Mouse (Mus musculus) lung, postnatal 36 days (tissue): ENCODE data around the gene Fcgrt.

Experiments
- DNase-seq: peaks from one replicate; pipeline ENCODE4 v3.0.0; 2022; ENCODE audit warnings: mixed read lengths

Fcgrt gene

DNA sequence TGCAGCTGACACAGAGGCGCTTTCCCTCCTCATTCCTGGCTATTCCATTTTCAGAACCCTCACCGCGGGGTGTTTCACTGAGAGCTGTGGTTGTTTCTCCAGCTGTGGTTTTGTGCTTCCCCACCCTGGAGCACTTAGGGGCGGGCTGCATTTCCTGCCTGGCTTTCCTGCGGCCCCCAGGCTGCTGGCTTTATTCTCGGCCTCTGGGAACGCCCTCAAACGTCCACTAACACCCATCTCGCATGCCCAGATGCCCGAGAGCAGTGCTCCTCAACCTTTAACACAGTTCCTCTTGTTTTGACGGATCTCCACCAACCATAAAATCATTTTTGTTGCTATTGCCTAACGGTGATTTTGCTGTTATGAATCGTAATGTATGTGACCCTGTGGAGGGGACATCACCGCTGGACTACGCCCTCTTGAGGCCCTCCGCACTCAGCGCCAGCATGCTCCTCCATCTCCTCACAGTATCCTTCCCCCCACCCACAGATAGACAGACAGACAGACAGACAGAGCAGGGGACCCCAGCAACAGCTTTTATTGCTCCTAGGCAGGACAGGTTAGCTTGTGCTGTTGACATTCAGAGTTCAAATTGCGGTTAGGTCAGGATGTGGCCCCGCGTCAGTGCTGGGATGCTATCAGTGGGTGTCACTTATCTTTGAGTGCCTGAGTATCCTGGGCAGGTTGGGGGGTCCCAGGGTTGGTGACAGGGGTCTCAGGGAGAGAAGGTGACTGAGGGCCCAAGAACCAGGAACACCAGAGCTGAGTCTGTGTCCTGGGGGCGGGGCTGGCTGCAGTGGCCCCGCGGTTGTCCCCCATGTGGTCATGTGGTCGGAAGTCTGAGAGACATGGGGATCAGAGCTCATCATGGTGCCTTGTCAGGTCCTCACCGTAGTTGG, 21.0 kb downstream of the Fcgrt start:
- peak; percentile 76 for DNase-seq

DNA sequence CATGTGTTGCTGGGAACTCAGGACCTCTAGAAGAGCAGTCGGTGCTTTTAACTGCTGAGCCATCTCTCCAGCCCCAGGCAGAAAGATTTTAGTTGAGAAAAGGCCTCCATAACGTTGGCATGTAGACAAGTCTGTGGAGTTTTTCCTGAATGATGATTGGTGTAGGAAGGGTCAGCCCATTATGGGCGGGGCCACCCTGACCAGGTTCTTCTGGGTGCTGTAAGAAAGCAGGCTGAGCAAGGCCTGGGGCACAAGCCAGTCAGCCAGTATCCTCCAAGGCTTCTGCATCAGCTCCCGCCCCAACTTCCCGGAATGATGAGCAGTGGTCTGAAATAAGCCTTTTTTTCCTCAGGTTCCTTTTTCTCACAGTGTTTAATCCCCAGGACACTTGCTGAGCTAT, 22.6 kb downstream of the Fcgrt start:
- no peak for DNase-seq

DNA sequence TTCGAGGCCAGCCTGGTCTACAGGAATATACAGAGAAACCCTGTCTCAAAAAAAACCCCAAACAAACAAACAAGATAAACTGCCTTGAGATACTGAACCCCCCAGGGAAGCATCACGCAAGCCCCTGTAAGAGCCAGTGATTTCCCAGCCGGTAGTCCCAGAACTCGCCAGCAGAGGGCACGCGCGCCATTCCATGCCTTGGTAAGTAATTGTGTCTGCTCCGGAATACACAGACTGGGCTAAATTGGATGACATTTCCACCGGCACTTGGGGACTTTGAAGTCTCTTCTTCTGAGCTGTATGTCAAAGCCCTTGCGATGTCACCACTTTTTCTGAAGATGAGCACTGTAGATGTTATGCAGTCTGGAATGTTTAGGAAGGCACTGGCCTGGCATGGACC, 23.8 kb downstream of the Fcgrt start:
- peak; percentile 97 for DNase-seq

DNA sequence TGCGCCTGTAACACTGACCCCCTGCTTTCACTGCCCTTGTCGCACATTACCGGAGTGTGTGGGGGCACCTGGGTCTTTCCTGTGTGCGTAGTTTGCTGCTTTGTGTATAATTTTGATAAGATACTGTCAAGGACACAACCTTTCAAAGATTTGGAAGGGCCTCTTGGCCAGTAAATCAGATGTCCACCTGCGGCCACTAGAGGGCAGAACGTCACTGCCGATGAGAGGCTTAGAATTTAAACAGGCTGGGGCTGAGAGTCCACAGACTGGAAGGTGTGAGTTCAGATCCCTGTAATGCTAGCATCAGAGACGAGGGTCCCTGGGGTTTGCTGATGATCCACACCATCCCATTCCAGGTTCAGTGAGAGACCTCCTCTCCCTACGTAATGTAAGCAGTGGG, 25.1 kb downstream of the Fcgrt start:
- DNase-seq, result peak; percentile 88

DNA sequence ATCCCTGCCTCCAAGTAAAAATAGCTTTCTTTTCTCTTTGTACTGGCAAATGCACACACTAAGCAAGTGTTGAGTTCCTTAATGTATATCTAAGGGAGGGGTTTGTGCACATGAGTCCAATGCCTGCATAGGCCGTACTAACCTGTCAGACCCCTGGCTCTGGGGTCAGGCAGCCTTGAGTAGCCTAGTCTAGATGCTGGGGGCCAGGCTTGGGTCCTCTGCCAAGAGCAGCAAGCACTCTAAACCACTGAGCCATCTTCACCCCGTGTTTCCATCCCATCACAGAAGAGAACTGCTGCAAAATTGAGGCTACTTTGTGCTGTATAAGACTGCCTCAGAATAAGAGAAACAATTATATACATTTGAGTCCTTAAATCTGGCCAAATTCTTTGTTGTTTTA, 25.8 kb downstream of the Fcgrt start:
- DNase-seq, result no peak

DNA sequence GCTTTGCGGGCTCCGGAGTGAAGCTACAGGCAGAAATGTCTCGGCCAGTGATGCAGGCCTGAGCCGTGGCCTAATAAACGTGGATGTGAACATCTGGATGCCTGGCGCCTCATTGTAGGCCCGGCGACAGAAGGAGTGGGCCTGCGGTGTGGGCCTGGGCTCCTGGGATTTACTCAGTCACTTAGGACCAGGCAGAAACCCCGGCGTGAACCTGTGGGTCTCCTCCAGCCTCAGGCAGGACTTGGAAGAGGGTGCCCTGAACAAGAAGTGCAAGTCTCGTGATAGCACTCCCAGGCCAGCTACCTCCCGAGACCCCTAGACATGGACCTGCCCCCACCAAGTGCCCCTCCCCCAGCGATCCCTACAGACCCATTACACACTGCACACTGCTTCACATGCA, 26.3 kb downstream of the Fcgrt start:
- DNase-seq, result no peak

DNA sequence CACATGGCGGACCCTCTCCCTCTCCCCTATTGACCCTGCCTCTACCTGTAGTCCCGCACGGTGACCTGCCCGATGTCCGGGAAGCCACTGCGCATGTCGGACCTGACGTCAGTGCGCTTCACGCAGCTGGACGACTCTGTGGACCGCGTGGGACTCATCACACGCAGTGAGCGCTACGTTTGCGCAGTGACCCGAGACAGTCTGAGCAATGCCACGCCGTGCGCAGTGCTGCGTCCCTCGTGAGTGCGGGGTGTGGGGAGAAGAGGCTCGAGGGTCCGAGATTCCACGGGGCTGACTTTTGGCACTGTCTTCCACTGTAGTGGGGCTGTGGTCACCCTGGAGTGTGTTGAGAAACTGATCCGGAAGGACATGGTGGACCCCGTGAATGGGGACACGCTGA, 27.1 kb downstream of the Fcgrt start:
- DNase-seq, result no peak

DNA sequence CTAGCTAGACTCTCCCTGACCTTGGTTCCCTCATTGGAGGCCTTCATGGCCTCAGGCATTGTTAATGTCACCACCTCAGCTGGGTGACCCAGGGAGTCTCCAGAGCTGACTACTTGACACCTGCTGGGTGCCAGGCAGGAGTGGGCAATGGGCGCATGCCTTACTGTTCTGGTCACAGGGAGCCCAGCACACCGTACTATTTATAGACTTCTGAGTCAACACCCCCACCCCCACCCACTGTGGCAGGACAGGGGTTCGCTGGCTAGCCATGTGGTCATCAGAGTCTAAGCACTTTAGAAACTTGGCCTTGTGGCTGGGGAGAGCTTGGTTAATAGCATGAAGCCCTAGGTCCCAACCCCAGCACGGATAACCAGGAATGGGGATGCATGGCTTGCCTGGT, 28.2 kb downstream of the Fcgrt start:
- no peak for DNase-seq

DNA sequence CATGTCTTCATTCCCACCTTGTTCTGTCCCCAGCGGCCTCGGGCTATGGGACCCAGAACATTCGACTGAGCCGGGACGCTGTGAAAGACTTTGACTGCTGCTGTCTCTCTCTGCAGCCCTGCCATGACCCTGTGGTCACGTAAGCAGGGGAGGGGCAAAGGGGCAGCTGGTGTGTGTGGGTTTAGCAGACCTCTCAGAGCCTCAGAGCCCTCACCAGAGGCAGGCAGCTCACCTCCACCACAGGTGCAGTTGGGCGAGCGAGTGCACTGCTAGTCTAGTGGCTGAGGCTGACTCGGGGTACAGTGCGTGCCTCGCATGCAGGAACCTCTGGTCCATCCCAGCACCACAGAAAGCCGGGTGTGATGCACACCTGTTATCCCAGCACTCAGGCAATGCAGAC, 29.7 kb downstream of the Fcgrt start:
- DNase-seq, result no peak

DNA sequence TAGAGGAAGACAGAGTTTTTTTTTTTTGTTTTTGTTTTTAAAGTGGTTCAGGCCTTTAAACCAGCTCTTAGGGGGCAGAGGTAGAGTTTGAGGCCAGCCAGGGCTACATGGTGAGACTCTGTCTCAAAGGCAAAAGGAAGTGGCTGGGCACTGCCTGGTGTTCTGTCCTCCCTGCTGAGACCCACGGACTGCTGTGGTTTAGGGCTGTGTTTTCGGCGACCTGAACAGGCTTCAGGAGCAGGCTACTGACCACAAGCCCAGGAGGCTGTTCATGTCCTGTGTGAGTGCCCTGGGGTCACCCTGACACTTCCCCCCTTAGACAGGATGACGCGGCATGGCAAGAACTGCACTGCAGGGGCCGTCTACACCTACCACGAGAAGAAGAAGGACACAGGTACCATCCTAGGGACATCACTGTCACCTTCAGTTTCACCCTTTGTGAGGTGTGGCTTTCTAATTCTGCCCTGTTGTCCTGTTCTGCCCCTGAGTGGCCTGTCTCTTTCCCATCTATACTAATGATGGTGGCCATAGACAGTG, 30.4 kb downstream of the Fcgrt start:
- DNase-seq, result no peak

DNA sequence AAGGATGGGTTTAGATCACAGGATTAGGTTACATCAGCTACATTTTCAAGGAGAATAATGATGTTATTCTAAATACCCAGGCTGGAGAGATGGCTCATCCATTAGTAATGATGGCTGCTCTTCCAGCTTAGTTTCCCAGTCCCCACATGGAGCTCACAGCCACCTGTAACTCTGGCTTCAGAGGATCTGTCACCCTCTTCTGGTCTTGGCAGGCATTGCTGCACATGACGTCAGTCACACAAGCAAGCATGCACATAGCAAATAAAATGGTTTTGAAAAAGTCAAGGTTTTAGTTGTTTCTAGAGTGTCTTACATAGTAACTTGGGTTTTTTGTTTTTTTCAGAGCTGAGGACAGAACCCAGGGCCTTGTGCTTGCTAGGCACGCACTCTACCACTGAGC, 31.4 kb downstream of the Fcgrt start:
- no peak for DNase-seq

DNA sequence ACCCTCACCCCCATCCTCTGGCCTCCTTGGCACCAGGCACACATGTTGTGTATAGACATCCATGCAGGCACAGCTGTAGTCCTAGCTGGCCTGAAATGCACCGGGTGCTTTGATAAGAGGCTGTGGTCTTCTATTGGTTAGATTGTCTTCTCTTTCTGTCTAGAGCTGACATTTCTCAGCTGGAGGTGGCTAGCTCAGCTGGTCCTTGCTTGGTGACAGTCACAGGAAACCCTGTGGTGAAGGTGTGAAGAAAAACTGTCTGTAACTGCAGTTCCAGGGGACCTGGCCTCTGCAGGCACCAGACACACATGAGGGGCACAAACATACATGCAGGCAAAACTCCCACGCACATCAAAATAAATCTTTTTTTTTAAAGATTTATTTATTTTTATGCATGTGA, 34.0 kb downstream of the Fcgrt start:
- no peak for DNase-seq

DNA sequence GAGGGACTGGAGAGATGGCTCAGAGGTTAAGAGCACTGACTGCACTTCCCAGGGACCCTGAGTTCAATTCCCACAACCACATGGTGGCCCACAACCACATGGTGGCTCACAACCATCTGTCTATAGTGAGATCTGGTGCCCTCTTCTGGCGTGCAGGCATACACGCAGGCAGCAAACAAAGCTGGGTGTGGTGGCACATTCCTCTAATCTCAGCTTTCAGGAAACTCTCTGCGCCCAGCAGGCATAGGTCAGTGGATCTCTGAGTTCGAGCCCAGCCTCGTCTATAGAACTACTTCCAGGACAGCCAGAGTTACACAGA, 35.7 kb downstream of the Fcgrt start:
- DNase-seq, result peak; percentile 76

DNA sequence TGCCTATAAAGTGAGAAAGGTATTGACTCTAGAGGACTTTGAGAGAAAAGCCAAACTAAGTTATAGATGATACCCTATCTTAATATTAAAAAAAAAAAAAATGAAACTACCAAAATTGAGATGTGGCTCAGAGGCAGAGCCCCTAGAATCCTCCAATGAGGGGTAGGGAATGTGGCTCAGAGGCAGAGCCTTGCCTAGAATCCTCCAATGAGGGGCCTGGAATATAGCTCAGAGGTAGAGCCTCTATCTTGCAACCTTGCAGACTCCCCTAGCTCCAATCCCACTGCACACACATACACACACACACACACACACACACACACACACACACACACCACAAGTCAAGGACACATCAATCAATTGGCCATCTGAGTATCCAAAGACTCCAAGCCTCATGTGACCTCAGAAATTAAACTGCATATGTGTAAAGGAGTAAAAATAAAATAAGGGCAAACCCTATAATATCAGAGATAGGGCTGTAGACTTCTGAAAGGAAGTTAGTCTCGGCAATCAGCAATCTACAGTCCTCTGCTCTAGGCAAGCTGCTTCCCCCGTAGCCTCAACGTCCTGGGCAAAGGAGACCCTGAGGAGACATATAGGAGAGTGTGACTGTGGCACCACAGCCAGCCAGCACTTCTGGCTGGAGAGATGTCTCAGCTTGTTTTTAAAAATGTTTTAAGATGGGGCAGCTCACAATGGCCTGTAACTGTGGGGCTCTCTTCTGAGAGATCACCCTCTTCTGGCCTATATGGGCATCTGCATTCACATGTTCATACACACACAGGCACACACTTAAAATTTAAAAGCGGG, 36.3 kb downstream of the Fcgrt start:
- no peak for DNase-seq

DNA sequence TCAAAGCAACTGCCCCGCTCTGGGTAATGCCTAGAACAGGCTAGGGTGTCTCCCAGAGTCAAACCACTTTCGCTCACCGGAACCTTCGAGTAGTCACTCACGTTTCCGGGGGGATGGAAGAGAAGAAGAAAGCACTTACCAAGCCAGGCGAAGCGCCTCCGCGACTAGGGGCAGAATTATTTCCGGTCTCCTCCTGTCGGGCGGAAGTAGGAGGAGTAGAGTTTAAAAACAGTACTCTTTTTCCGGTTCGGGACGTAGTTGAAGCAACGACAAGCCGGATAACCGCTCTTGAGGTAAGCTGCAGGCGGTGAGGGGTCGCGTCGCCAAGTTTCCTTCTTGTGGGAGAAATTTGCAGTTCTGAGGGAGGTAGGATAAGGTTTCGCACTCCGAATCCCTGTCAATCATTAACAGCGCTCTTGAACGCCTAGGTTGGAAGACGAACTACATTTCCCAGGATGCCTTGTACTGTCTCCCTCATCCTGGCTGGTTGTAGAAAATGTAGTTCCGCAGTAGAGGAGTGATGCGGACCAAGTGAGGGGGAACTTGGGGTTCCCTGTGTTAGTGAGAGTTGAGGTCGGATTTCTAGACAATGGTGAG, 41.3 kb downstream of the Fcgrt start, which contains the start of the genes Nosip and Prrg2:
TSS of gene Nosip (plus strand) at position 191 of the 597 bp plus-strand sequence.
TSS of gene Prrg2 (minus strand) at position 439 of the 597 bp plus-strand sequence.
- peak; percentile 97 for DNase-seq

DNA sequence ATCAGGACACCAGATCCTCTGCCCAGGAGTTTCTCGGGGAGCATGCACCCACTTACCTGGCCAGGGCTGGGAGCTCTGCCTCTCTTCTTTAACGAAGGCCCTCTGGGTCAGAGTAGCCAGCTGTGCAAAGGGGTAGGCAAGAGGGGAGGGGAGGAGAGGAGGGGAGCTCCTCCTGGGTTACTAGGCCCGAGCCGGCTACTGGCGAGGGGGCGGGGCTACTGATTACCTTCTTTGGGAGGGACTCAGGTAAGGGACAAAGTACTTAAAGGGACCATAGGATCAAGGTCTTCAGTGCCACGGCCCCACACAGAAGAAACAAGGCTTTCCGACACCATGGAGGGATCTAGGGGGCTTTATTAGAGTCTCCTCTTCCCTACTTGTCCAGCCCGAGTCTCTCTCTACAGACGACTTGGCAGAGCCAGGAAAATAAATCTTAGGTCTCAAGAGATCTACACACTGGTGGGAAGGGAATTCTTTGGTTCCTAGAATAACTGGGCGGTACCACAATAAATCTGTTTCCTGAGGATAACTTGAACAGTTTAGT, 42.0 kb downstream of the Fcgrt start:
- DNase-seq, result peak; percentile 74

DNA sequence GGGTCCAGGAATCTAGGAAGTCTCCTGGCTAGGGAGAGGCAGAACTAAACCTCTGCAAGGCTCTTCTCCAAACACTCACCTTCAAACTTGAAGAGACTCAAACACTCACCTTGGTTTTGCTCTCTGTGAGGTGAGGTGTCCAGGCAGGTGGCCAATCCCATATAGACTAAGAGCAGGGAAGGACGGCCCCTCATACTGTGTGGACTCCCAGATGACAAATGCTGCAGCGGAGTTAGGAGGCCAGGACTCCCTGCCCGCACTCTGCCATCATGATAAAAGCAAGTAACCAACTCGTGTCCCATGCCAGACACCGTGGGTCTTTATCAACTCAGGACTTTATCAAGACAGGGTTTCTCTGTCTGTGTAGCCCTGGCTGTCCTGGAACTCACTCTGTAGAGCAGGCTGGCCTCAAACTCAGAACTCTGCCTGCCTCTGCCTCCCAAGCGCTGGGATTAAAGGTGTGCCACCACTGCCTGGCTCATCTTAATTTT, 43.0 kb downstream of the Fcgrt start:
- DNase-seq, result no peak

DNA sequence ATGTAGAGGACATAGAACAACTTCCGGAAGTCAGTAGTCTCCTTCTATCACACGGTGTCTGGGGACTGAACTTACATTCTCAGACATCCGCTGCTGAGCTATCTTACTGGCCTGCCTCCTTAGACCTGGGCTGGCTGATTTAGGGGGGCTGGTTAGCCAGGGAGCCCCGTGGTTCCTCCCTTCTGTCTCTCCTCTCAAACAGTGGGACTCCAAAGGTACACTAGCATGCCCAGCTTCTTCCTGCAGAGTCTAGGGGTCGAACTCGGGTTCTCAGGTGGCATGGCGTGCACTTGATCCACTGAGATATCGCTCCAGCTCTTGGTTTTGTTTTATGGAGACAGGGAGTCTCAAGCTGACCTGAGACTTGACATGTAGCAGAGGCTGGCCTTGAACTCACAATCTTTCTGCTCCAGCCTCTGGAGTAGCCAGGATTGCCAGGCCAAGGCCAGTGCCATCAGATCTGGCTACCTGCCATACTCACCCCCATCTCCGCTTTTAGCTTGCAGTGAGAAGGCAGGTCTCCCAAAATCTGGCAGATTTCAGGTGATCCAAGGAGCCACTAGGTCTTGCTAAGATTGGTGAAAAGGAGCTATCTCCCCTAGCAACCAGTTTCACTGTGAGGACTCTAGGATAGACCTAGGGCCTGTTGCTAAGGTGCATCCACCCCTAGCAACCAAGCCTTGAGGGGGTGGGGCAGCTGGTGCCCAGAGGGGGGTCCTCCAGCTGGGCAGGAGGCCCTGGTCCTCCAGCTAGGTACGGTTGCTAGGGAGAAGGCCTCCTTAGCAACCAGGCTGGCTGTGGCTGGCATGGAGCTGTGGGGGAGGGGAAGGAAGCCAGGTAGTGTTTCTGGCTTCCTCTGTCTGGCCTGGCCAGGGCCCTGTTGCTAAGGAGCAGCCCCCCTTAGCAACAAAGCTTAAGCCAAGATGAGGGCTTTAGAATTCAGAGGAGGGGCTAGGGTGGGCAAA, 44.8 kb downstream of the Fcgrt start:
- DNase-seq, result no peak

DNA sequence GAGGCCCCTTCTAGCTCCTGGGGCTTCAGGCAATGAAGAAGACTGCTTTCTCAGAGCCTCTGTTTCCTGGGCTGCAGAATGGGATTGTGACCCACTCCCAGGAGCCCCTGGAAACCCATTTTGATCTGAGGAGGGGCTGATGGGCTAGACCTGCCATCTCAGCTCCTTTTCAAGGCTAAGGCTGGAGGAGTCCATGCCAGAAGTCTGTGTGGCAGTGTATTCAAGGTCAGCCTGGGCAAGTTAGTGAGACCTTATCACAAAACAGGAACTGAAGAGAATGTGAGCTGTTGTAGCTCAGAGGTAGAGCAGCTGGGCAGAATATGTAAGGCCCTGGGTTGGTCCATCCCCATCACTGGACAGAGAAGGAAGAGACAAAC, 46.7 kb downstream of the Fcgrt start:
- no peak for DNase-seq

DNA sequence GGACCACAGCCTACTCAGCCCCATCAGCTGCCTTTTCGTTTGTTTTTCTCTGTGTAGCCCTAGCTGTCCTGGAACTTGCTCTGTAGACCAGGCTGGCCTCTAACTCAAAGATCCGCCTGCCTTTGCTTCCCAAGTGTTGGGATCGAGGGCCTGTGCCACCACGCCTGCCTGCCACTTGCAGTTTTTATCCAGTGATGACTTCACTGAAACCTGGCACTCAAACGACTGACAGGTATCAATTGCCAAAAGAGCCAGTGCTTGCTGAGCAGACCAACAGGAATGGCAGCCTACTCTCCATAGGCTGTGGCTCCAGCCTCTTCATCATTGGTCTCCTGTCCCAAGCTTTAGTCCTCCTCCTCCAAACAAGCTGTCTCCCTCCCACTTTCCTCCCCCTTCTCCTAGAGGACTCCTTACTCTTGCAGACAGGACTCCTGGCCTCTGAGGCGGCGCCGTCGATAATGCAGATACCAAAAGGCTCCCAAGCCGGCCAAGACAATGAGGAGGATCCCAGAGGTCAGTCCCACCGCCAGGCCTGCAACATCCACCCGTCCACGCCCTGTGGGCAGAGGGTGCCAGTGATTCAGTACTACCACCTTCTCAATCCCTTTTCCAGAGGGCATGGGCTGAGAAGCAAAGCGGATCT, 47.2 kb downstream of the Fcgrt start:
- no peak for DNase-seq

DNA sequence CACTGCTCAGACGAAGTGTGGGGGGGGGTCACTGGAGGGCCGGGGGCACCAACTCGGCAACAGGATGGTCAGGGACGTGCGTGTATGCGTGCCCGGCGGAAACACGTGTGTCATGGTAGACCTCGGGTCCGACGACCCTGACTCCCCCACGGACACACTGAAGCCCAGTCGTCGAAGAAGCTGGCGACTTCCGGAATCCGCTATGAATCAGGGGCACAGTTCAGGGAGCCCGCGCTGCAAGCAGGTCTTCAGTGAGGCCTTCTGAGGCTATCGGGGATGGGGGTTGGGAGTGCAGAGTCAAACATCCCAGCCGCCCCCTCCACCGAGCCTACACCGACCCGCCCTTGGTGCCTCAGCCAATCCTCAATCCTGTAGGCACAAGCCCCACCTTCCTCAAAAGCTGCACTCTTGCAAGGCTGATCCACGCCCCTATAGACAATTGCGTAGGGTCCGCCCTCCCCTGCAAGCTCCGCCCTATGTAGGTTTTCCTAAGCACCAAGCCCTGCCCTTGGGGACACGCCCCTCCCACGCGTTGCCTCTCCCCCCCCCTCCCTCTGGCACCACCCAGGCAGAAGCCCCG, 49.6 kb downstream of the Fcgrt start:
- DNase-seq, result peak; percentile 99
